Mouse (Mus musculus): ENCODE data around the gene Pon3. TPM values are rescaled to one million over a fixed set of nuclear protein-coding genes. Genes with fewer than 3 reads are reported as not detected.

Pon3 gene
- polyA plus RNA-seq, 1 experiment from 2014 or later = 4.8 TPM

DNA sequence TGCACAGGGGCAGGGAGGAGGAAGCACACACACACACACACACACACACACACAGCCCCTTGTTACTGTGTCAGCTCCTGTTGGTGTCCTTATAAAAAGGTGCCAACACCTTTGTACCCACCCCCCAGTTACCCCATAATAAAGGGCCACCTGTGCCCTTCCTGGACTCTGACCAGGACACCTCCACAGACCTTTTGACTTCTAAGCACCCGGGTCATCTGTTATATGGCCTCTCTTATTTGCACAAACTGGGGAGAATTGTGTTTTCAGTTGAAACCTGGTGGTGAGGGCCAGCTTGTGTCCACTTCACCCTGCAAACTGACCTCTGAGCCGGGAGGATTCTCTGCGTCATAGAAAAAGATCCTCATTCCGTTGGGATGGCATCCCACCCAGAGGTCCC, 84.7 kb downstream of the Pon3 start:
- no peak for ATAC-seq
- H3K9me3 ChIP-seq = no peaks in the 10 kb centered on the region
- no peak overlapping the region for H3K4me2 ChIP-seq (replicated peaks)
- no peak overlapping the region for H3K9ac ChIP-seq (replicated peaks)
- H3K4me1 ChIP-seq (replicated peaks) = peaks cover 12% of the 10 kb centered on the region
- H3K27me3 ChIP-seq = no peaks in the 10 kb centered on the region
- whole genome bisulfite sequencing = 94% methylated on average over 4 of the region's 4 CpGs
- H3K4me3 ChIP-seq (replicated peaks) = no peak overlapping the region
- no peak overlapping the region for H3K27ac ChIP-seq
- no peaks in the 10 kb centered on the region for H3K36me3 ChIP-seq

Other genes starting within 250 kb of the Pon3 start
- gene Pon1, start 62.3 kb downstream of the Pon3 start, polyA plus RNA-seq (2015; fragmentation: Nextera tagmentation; extraction: Ambion mirVana) = 0.38 TPM in 1 of 2 replicates, not detected in the other
- gene Pon2, start 42.2 kb upstream of the Pon3 start, polyA plus RNA-seq (2015; fragmentation: Nextera tagmentation; extraction: Ambion mirVana) = 25.0 and 30.6 TPM in 2 replicates
- 17.6 and 18.6 TPM in 2 replicates for gene Asb4, start 127.1 kb upstream of the Pon3 start, polyA plus RNA-seq (2015; fragmentation: Nextera tagmentation; extraction: Ambion mirVana)
- 0.78 and 0.95 TPM in 2 replicates for gene Pdk4, start 240.0 kb upstream of the Pon3 start, polyA plus RNA-seq (2015; fragmentation: Nextera tagmentation; extraction: Ambion mirVana)

Measured in midbrain, embryonic 13.5 days (tissue).